Mouse (Mus musculus): Measurements from ENCODE around the gene Klhl42. TPM values are rescaled to one million over a fixed set of nuclear protein-coding genes. Genes with fewer than 3 reads are reported as not detected.

Gene Klhl42
- polyA plus RNA-seq, 1 experiment = 22.7 TPM

DNA sequence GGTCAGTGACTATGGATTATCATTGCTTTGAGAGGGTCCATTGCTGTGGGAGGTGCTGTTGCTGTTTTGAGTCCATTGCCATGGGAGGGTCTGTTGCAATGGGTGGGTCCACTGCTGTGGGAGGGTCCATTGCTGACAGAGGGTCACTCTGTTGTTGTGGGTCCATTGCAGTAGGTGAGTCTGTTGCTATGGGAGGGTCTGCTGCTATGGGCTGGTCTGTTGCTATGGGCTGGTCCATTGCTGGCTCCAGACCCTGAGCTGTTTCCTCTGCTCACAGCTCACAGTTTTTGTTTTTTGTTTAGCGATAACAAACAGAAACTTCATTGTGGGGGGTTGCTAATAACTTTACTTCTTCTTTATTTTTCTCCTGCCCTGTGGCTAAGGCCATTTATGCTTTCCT, 14.3 kb downstream of the Klhl42 start:
- Histone ChIP-seq H3K27me3 (ENCODE audit: control insufficient read depth, insufficient read depth, low read length, poor library complexity, severe bottlenecking) (no peaks in the 10 kb centered on the region), H3K9me3 (replicated peaks; ENCODE audit: control insufficient read depth, insufficient read depth, low read length, poor library complexity, severe bottlenecking) (no peaks in the 10 kb centered on the region), H3K27ac (ENCODE audit: insufficient read depth, low read length) (no peak overlapping the region), H3K9ac (ENCODE audit: low read depth, poor library complexity, severe bottlenecking) (no peak overlapping the region), H3K4me1 (ENCODE audit: control insufficient read depth, insufficient read depth, low read length) (no peaks in the 10 kb centered on the region), H3K4me3 (ENCODE audit: low read depth, low read length) (no peak overlapping the region), H3K36me3 (ENCODE audit: control insufficient read depth, insufficient read depth, low read length, poor library complexity, severe bottlenecking) (peaks cover 10% of the 10 kb centered on the region)
- TF ChIP-seq POLR2A (IDR thresholded peaks at IDR 0.05; ENCODE audit: insufficient read depth, low read length) (no peak), EP300 (IDR thresholded peaks at IDR 0.05; ENCODE audit: insufficient read depth, low read depth, low read length) (no peak), CTCF (IDR thresholded peaks at IDR 0.05; ENCODE audit: low read depth, low read length) (no peak)

DNA sequence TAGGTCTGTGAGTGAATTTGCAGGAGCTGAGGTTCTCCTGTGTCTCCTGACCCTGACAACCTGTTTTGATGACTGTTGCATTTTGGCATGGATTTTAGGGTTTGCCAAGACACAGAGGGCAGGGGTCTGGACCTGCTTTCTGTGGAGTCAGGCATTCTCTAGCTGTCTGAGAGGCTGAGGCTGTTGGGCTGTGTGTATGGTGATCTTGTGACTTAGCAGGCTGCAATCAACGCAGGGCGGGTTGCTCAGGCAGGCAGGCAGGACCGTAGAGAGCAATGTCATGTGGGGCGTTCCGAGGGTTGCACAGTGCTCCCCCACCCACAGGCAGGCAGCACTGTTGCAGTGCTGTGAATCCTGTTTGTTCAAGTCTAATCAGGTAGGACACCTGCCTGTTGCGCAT, 15.5 kb downstream of the Klhl42 start:
- peaks cover 10% of the 10 kb centered on the region for H3K36me3 ChIP-seq (ENCODE audit: control insufficient read depth, insufficient read depth, low read length, poor library complexity, severe bottlenecking)
- H3K4me3 ChIP-seq (ENCODE audit: low read depth, low read length) = no peak overlapping the region
- no peaks in the 10 kb centered on the region for H3K4me1 ChIP-seq (ENCODE audit: control insufficient read depth, insufficient read depth, low read length)
- TF ChIP-seq POLR2A (IDR thresholded peaks at IDR 0.05; ENCODE audit: insufficient read depth, low read length) = no peak
- TF ChIP-seq EP300 (IDR thresholded peaks at IDR 0.05; ENCODE audit: insufficient read depth, low read depth, low read length) = no peak
- no peak for TF ChIP-seq CTCF (IDR thresholded peaks at IDR 0.05; ENCODE audit: low read depth, low read length)
- H3K27ac ChIP-seq (ENCODE audit: insufficient read depth, low read length) = no peak overlapping the region
- no peak overlapping the region for H3K9ac ChIP-seq (ENCODE audit: low read depth, poor library complexity, severe bottlenecking)
- H3K27me3 ChIP-seq (ENCODE audit: control insufficient read depth, insufficient read depth, low read length, poor library complexity, severe bottlenecking) = no peaks in the 10 kb centered on the region
- no peaks in the 10 kb centered on the region for H3K9me3 ChIP-seq (replicated peaks; ENCODE audit: control insufficient read depth, insufficient read depth, low read length, poor library complexity, severe bottlenecking)

DNA sequence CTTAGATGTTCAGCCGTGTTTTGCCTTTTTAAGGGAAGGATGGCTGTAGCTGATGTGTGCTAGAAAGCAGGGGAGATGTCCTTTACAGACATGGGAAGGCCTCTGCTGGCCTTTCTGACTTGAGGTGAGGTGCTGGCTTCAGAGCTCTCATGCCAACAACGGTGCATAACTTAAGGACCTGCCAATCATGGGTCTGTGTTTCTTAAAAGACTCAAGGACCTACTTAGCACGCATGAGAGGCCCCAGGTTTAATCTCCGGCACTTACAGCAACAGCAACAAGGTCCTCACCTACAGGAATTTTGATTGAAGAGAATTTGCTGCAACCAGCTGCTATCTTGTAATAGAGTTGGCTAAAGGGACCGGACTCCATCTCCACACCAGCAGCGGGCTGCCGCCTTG, 18.1 kb downstream of the Klhl42 start:
- no peak overlapping the region for H3K9ac ChIP-seq (ENCODE audit: low read depth, poor library complexity, severe bottlenecking)
- no peaks in the 10 kb centered on the region for H3K4me1 ChIP-seq (ENCODE audit: control insufficient read depth, insufficient read depth, low read length)
- H3K27me3 ChIP-seq (ENCODE audit: control insufficient read depth, insufficient read depth, low read length, poor library complexity, severe bottlenecking) = no peaks in the 10 kb centered on the region
- H3K4me3 ChIP-seq (ENCODE audit: low read depth, low read length) = no peak overlapping the region
- H3K36me3 ChIP-seq (ENCODE audit: control insufficient read depth, insufficient read depth, low read length, poor library complexity, severe bottlenecking) = peaks cover 10% of the 10 kb centered on the region
- TF ChIP-seq POLR2A (IDR thresholded peaks at IDR 0.05; ENCODE audit: insufficient read depth, low read length) = no peak
- no peak for TF ChIP-seq EP300 (IDR thresholded peaks at IDR 0.05; ENCODE audit: insufficient read depth, low read depth, low read length)
- TF ChIP-seq CTCF (IDR thresholded peaks at IDR 0.05; ENCODE audit: low read depth, low read length) = no peak
- no peak overlapping the region for H3K27ac ChIP-seq (ENCODE audit: insufficient read depth, low read length)
- H3K9me3 ChIP-seq (replicated peaks; ENCODE audit: control insufficient read depth, insufficient read depth, low read length, poor library complexity, severe bottlenecking) = no peaks in the 10 kb centered on the region

DNA sequence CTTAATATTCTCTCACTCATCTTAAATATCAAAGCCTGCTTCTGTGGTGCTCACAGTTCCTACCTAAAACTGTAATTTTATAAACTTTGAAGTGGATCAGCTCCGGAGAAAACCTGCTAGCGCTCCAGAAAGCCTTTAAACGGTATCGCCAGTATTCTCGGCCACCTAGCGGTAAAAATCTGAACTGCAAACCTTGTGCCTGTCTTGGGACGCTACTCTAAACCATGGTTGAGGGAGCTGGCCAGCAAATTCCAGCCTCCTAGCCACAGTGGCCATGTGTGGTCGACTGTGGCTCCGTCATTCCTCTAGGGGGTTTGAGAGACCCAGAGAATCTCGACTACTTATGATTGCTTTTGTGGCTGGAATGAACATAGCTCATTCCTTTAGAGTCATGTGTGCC, 25.4 kb downstream of the Klhl42 start:
- Histone ChIP-seq H3K27me3 (ENCODE audit: control insufficient read depth, insufficient read depth, low read length, poor library complexity, severe bottlenecking) (no peaks in the 10 kb centered on the region), H3K4me3 (ENCODE audit: low read depth, low read length) (no peak overlapping the region), H3K4me1 (ENCODE audit: control insufficient read depth, insufficient read depth, low read length) (no peaks in the 10 kb centered on the region), H3K27ac (ENCODE audit: insufficient read depth, low read length) (no peak overlapping the region), H3K9ac (ENCODE audit: low read depth, poor library complexity, severe bottlenecking) (no peak overlapping the region), H3K36me3 (ENCODE audit: control insufficient read depth, insufficient read depth, low read length, poor library complexity, severe bottlenecking) (no peaks in the 10 kb centered on the region), H3K9me3 (replicated peaks; ENCODE audit: control insufficient read depth, insufficient read depth, low read length, poor library complexity, severe bottlenecking) (no peaks in the 10 kb centered on the region)
- TF ChIP-seq CTCF (IDR thresholded peaks at IDR 0.05; ENCODE audit: low read depth, low read length) = peak; percentile 55
- TF ChIP-seq EP300 (IDR thresholded peaks at IDR 0.05; ENCODE audit: insufficient read depth, low read depth, low read length) = no peak

DNA sequence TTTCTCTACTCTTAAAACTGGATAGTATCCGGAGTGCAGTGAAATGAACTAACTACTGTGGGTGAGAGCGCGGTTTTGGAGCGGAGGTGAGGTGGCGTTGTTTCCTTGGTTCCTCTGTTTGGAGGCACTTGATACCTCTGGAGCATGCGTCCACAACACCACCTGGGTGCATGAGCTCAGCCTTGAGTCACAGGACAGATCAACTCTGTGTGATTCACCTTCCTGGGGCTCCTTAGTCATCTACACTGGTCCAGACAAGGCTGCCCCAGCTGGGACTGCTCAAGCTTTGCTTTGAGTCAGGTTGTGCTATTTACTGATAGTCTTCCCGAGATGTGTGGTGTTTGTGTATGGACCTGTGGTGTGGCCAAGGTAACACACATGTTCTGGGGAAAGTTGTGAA, 26.6 kb downstream of the Klhl42 start:
- Histone ChIP-seq H3K4me1 (ENCODE audit: control insufficient read depth, insufficient read depth, low read length) (no peaks in the 10 kb centered on the region), H3K4me3 (ENCODE audit: low read depth, low read length) (no peak overlapping the region), H3K36me3 (ENCODE audit: control insufficient read depth, insufficient read depth, low read length, poor library complexity, severe bottlenecking) (no peaks in the 10 kb centered on the region), H3K9me3 (replicated peaks; ENCODE audit: control insufficient read depth, insufficient read depth, low read length, poor library complexity, severe bottlenecking) (no peaks in the 10 kb centered on the region), H3K9ac (ENCODE audit: low read depth, poor library complexity, severe bottlenecking) (no peak overlapping the region), H3K27ac (ENCODE audit: insufficient read depth, low read length) (no peak overlapping the region), H3K27me3 (ENCODE audit: control insufficient read depth, insufficient read depth, low read length, poor library complexity, severe bottlenecking) (no peaks in the 10 kb centered on the region)
- TF ChIP-seq EP300 (IDR thresholded peaks at IDR 0.05; ENCODE audit: insufficient read depth, low read depth, low read length) = no peak
- TF ChIP-seq POLR2A (IDR thresholded peaks at IDR 0.05; ENCODE audit: insufficient read depth, low read length) = no peak
- no peak for TF ChIP-seq CTCF (IDR thresholded peaks at IDR 0.05; ENCODE audit: low read depth, low read length)

DNA sequence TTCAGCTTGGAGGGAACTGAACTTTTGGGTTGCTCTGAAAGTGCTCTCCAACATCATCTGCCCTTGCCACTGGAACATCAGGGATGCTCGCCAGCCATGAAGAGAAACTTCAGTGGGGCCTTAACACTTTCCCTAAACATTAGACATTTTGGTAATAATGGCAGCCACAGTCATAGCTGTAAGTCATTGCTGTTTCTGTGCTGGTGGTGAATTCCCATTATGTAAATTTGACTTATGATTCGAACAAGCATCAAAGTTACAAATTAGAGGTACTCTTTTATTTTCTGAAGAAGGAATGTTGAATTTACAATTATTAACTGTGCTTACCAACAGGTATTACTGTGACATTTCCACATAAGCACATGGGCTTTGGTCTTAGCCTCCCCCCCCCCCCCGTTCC, 27.0 kb downstream of the Klhl42 start:
- H3K4me1 ChIP-seq (ENCODE audit: control insufficient read depth, insufficient read depth, low read length) = no peaks in the 10 kb centered on the region
- TF ChIP-seq POLR2A (IDR thresholded peaks at IDR 0.05; ENCODE audit: insufficient read depth, low read length) (no peak), CTCF (IDR thresholded peaks at IDR 0.05; ENCODE audit: low read depth, low read length) (no peak), EP300 (IDR thresholded peaks at IDR 0.05; ENCODE audit: insufficient read depth, low read depth, low read length) (no peak)
- no peaks in the 10 kb centered on the region for H3K36me3 ChIP-seq (ENCODE audit: control insufficient read depth, insufficient read depth, low read length, poor library complexity, severe bottlenecking)
- H3K9me3 ChIP-seq (replicated peaks; ENCODE audit: control insufficient read depth, insufficient read depth, low read length, poor library complexity, severe bottlenecking) = no peaks in the 10 kb centered on the region
- no peak overlapping the region for H3K27ac ChIP-seq (ENCODE audit: insufficient read depth, low read length)
- no peak overlapping the region for H3K4me3 ChIP-seq (ENCODE audit: low read depth, low read length)
- no peak overlapping the region for H3K9ac ChIP-seq (ENCODE audit: low read depth, poor library complexity, severe bottlenecking)
- no peaks in the 10 kb centered on the region for H3K27me3 ChIP-seq (ENCODE audit: control insufficient read depth, insufficient read depth, low read length, poor library complexity, severe bottlenecking)

Measured in ES-Bruce4 (cell line).